Mouse (Mus musculus) hindbrain, postnatal 0 days (tissue): Measurements from ENCODE around the gene Mapk6. TPM values are rescaled to one million over a fixed set of nuclear protein-coding genes. Genes with fewer than 3 reads are reported as not detected.
A peak's percentile ranks its signal among the peaks of the same experiment; 100 is the strongest.

Experiments used
- ATAC-seq: fragments of 200-750 bp; cut with Nextera tagmentation; 2 replicates; pipeline ENCODE4 v1.8.0; 2017; ENCODE audit warnings: mild to moderate bottlenecking, moderate TSS enrichment, moderate library complexity
- DNase-seq: peaks from one replicate; pipeline ENCODE4 v3.0.0-alpha.2; 2015; ENCODE audit warnings: low spot score
- H3K27ac ChIP-seq: fragments of 300-500 bp; sonication (generic); 2 replicates; pipeline ENCODE4 v1.5.1; 2014; ENCODE audit warnings: mild to moderate bottlenecking
- H3K27me3 ChIP-seq: fragments of 300-500 bp; sonication (generic); 2 replicates; pipeline ENCODE4 v1.6.1; 2014; ENCODE audit warnings: low read length, mixed read lengths; ENCODE audit not compliant: insufficient read depth
- H3K36me3 ChIP-seq: fragments of 300-500 bp; sonication (generic); 2 replicates; pipeline ENCODE4 v1.6.1; 2014; ENCODE audit warnings: low read length, mixed read lengths; ENCODE audit not compliant: insufficient read depth
- H3K4me1 ChIP-seq: fragments of 300-500 bp; sonication (generic); 2 replicates; pipeline ENCODE4 v1.6.1; 2014; ENCODE audit warnings: antibody characterized with exemption, low read length, mixed read lengths; ENCODE audit not compliant: insufficient read depth
- H3K4me2 ChIP-seq: fragments of 300-500 bp; sonication (generic); 2 replicates; pipeline ENCODE4 v1.6.1; 2014; ENCODE audit warnings: low read depth, mild to moderate bottlenecking, low read length, moderate library complexity, mixed read lengths
- H3K4me3 ChIP-seq: fragments of 300-500 bp; sonication (generic); 2 replicates; pipeline ENCODE4 v1.5.1; 2014; ENCODE audit warnings: low read length
- H3K9ac ChIP-seq: fragments of 300-500 bp; sonication (generic); replicated peaks from 2 replicates; pipeline ENCODE4 v1.6.1; 2014; ENCODE audit warnings: mild to moderate bottlenecking, low read length, moderate library complexity, mixed read lengths
- H3K9me3 ChIP-seq: fragments of 300-500 bp; sonication (generic); 2 replicates; pipeline ENCODE4 v1.6.1; 2016; ENCODE audit warnings: low read length, mixed read lengths
- CTCF ChIP-seq: IDR thresholded peaks from 2 replicates; pipeline ENCODE4 v1.5.1; 2016; ENCODE audit warnings: antibody characterized with exemption, control low read depth, low read depth
- WGBS: fragments of 180-500 bp; shearing (Covaris S2); extraction: QIAGEN DNeasy Blood & Tissue Kit; methylation state at CpG from one replicate; pipeline ENCODE4 v1.1.7; 2014; 5-methylcytosine and 5-hydroxymethylcytosine counted together
- polyA plus RNA-seq: library from polyadenylated mRNA; unstranded; fragments of >200 nt; fragmentation: Nextera tagmentation; extraction: Ambion mirVana; gene quantifications from 2 replicates; pipeline ENCODE4 v1.2.1, GENCODE M21; 2015
- total RNA-seq: library from RNA; depleted of rRNA; stranded (reverse); fragments of >200 nt; gene quantifications from 2 replicates; pipeline ENCODE4 v1.2.3, GENCODE M21; 2014; rRNA removed

The Mapk6 gene
- total and polyA plus RNA-seq, 2 experiments from 2014 or later: 109 to 149 TPM

DNA sequence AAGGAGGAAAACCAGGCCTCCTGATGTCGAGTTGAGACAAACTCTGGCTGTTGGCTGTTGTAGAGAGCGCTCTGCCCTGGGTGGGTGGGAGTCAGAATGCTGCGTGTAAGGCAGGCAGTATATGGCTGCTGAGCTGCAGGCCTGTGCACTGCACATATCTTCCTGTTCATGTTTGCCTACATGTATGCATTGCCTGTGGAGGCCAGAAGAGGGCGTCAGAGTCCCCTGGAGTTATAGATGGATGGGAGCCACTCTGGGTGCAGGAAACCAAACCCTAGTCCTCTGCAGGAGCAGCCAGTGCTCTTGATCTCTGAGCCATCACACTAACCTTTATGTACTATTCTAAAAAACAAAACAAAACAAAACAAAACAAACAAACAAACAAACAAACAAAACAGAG, 75.4 kb downstream of the Mapk6 start:
- ATAC-seq (no peak), DNase-seq (no peak)
- H3K36me3 ChIP-seq: peaks cover 60% of the 10 kb centered on the region
- no peak overlapping the region for H3K4me3 ChIP-seq
- WGBS: 85% methylated on average over 4 of the region's 4 CpGs
- H3K4me2 ChIP-seq: no peak overlapping the region
- no peak overlapping the region for H3K9ac ChIP-seq
- no peak for TF ChIP-seq CTCF
- H3K9me3 ChIP-seq: no peaks in the 10 kb centered on the region
- H3K27me3 ChIP-seq: no peaks in the 10 kb centered on the region
- H3K27ac ChIP-seq: no peak overlapping the region
- H3K4me1 ChIP-seq: no peaks in the 10 kb centered on the region

GRCm38 (mm10) chr9:75330821-75331220, 79.0 kb downstream of the Mapk6 start:
- no peak for ATAC-seq
- Histone ChIP-seq H3K9me3 (no peaks in the 10 kb centered on the region), H3K4me1 (no peaks in the 10 kb centered on the region), H3K4me2 (no peak overlapping the region), H3K4me3 (no peak overlapping the region), H3K27ac (no peak overlapping the region), H3K36me3 (peaks cover 30% of the 10 kb centered on the region), H3K9ac (no peak overlapping the region), H3K27me3 (no peaks in the 10 kb centered on the region)
- no peak for TF ChIP-seq CTCF
- DNase-seq: no peak
- WGBS: 85% methylated on average over 8 of the region's 8 CpGs

DNA sequence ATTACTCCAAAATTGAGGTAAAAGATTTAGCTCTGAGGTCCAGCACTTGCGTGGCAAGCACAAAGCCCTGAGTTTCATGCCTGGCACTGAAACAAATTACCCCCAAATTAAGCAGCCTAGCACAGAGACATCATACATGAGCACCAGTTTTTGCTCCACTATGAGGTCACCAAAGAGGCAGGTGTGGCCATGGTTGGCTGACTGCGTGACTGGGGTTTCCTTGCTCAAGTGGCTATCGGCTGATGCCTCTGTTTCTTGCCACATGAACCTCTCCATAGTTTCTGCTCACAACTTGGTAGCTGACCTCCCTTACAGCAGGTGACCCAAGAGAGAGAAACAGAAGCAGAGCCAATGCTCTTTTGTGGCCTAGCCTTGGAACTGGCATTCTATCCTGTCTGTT, 81.8 kb downstream of the Mapk6 start:
- Histone ChIP-seq H3K4me3 (no peak overlapping the region), H3K4me2 (no peak overlapping the region), H3K9ac (no peak overlapping the region), H3K36me3 (peaks cover 9% of the 10 kb centered on the region; the same call in 1 of the 2 replicates), H3K9me3 (no peaks in the 10 kb centered on the region), H3K4me1 (no peaks in the 10 kb centered on the region), H3K27me3 (no peaks in the 10 kb centered on the region), H3K27ac (no peak overlapping the region)
- ATAC-seq: no peak
- no peak for DNase-seq
- TF ChIP-seq CTCF: no peak
- 93% methylated on average over 3 of the region's 3 CpGs for WGBS

- DNase-seq: no peak
- Histone ChIP-seq H3K4me2 (no peak overlapping the region), H3K4me3 (no peak overlapping the region), H3K27me3 (no peaks in the 10 kb centered on the region), H3K27ac (0 out of 2 replicates have a peak overlapping the region, but pooled peaks have one; percentile 1), H3K9ac (no peak overlapping the region), H3K9me3 (no peaks in the 10 kb centered on the region), H3K4me1 (no peaks in the 10 kb centered on the region), H3K36me3 (no peaks in the 10 kb centered on the region; the same call in 1 of the 2 replicates)
- WGBS: 75% methylated on average over 13 of the region's 13 CpGs
- ATAC-seq: no peak
- no peak; the same call in 1 of the 2 replicates for TF ChIP-seq CTCF
Observed at GRCm38 (mm10) chr9:75322099-75322885, 87.5 kb downstream of the Mapk6 start.

DNA sequence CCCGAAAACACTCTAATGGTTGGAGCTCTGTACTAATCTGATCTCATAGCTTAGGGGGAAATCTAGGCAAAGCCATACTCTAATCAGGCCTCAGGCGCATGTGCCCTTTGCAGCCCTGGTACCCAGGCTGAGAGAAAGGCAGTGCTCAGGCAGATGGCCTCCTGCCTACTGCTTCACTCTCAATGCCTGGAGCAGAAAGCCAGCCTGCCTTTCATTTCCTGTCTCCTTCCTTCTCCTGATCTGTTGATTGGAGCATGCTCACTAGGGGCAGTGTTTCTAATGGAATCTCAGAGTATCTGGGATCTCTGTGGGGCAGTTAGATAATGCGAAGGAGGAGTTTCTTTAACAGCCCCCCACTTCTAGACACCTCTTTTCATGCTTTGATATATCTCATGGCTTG, 90.4 kb downstream of the Mapk6 start:
- Histone ChIP-seq H3K36me3 (no peaks in the 10 kb centered on the region; the same call in 1 of the 2 replicates), H3K27ac (no peak overlapping the region; the same call in 1 of the 2 replicates), H3K4me1 (peaks cover 8% of the 10 kb centered on the region; the same call in 1 of the 2 replicates), H3K4me2 (no peak overlapping the region), H3K9me3 (no peaks in the 10 kb centered on the region), H3K27me3 (no peaks in the 10 kb centered on the region), H3K4me3 (no peak overlapping the region), H3K9ac (no peak overlapping the region)
- TF ChIP-seq CTCF: peak; percentile 56
- WGBS: 76% methylated on average over 3 of the region's 3 CpGs
- ATAC-seq (no peak), DNase-seq (peak; percentile 47)

Other genes with a start within 250 kb of the Mapk6 start
- gene Myo5c, start 178.0 kb downstream of the Mapk6 start, total RNA-seq: 0.26 and 0.75 TPM in 2 replicates
- gene Myo5c, start 178.0 kb downstream of the Mapk6 start, polyA plus RNA-seq: 0.30 and 0.44 TPM in 2 replicates
- 92.1 and 96.0 TPM in 2 replicates for gene Gnb5, start 103.7 kb downstream of the Mapk6 start, total RNA-seq
- 98.6 and 104 TPM in 2 replicates for gene Gnb5, start 103.7 kb downstream of the Mapk6 start, polyA plus RNA-seq
- gene Bcl2l10, start 62.2 kb downstream of the Mapk6 start, total RNA-seq: 0.73 TPM in 1 of 2 replicates, not detected in the other
- gene Bcl2l10, start 62.2 kb downstream of the Mapk6 start, polyA plus RNA-seq: not detected in 2 replicates
- 19.4 and 22.2 TPM in 2 replicates for gene Leo1, start 31.5 kb upstream of the Mapk6 start, total RNA-seq
- gene Leo1, start 31.5 kb upstream of the Mapk6 start, polyA plus RNA-seq: 40.8 and 41.2 TPM in 2 replicates
- 33.5 and 36.6 TPM in 2 replicates for gene Tmod3, start 149.7 kb upstream of the Mapk6 start, total RNA-seq
- gene Tmod3, start 149.7 kb upstream of the Mapk6 start, polyA plus RNA-seq: 70.7 and 76.5 TPM in 2 replicates
- gene Tmod2, start 201.3 kb upstream of the Mapk6 start, total RNA-seq: 125 and 126 TPM in 2 replicates
- 361 and 363 TPM in 2 replicates for gene Tmod2, start 201.3 kb upstream of the Mapk6 start, polyA plus RNA-seq
- 33.9 and 39.7 TPM in 2 replicates for gene Lysmd2, start 215.7 kb upstream of the Mapk6 start, total RNA-seq
- 37.3 and 42.1 TPM in 2 replicates for gene Lysmd2, start 215.7 kb upstream of the Mapk6 start, polyA plus RNA-seq